Mouse (Mus musculus) lung, postnatal 0 days (tissue): Measurements from ENCODE around the gene Nudt15.
A peak's percentile ranks its signal among the peaks of the same experiment; 100 is the strongest.

Source experiments
- CTCF ChIP-seq: IDR thresholded peaks from 2 replicates; pipeline ENCODE4 v1.5.1; 2016; ENCODE audit warnings: antibody characterized with exemption, mild to moderate bottlenecking
- EP300 ChIP-seq: IDR thresholded peaks from 2 replicates; pipeline ENCODE4 v1.6.1; 2016; ENCODE audit warnings: antibody characterized with exemption, mild to moderate bottlenecking, control low read depth

DNA sequence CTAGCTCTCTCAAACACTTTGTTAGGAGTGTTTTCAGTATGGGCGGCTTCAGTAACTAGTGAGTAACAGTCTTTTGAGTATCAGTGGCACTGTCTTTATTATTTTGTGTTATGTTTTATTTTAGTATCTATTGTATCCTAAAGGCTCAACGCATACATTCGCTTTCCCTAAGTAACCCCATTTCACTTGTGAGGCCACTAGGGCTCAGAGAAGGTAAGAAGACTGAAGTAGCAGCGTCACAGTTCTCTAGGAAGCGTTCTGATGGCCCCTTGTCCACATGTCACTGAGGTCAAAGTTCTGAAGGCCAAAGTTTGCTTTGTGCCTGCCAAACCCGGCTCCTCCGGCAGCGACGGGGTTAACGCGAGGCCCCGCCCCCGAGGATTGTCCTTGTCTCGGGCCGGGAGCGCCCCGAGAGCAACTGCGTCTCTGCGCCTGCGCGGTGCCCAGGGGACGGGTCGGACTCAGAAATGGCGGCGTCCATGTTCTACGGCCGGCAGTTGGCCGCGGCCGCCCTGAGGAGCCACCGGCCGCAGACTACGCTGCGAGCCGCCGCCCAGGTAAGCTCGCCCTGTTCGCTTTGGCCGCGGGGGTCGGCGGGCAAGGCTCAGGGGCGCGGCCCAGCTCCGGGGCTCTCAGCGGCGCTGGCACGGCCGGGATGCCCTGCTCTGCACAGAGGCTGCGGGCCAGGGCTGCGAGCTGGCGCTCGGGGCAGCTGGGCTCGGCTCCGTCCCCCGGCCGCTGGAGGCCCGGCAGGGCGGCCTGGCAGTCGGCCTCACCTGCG lies 4.5 kb upstream of the Nudt15 start:
- peak; percentile 2; the same call in 1 of the 2 replicates for TF ChIP-seq CTCF
- no peak for TF ChIP-seq EP300
